Mouse (Mus musculus) stomach, postnatal 0 days (tissue): ENCODE measurements around the gene Unc5c. TPM values are rescaled to one million over a fixed set of nuclear protein-coding genes. Genes with fewer than 3 reads are reported as not detected.

Source experiments
- ATAC-seq: fragments of 200-750 bp; cut with Nextera tagmentation; 2 replicates; pipeline ENCODE4 v1.8.0; 2017; ENCODE audit not compliant: low FRiP score, low TSS enrichment
- DNase-seq: peaks from one replicate; pipeline ENCODE4 v3.0.0-alpha.2; 2016; ENCODE audit warnings: low spot score
- H3K27ac ChIP-seq: fragments of 300-500 bp; sonication (generic); replicated peaks from 2 replicates; pipeline ENCODE4 v1.5.1; 2014; ENCODE audit warnings: mild to moderate bottlenecking, control low read depth
- H3K27me3 ChIP-seq: fragments of 300-500 bp; sonication (generic); 2 replicates; pipeline ENCODE4 v1.6.1; 2014; ENCODE audit warnings: low read length; ENCODE audit not compliant: control insufficient read depth, insufficient read depth
- H3K36me3 ChIP-seq: fragments of 300-500 bp; sonication (generic); 2 replicates; pipeline ENCODE4 v1.6.1; 2014; ENCODE audit warnings: low read length, mixed read lengths; ENCODE audit not compliant: control insufficient read depth, insufficient read depth
- H3K4me1 ChIP-seq: fragments of 300-500 bp; sonication (generic); replicated peaks from 2 replicates; pipeline ENCODE4 v1.6.1; 2014; ENCODE audit warnings: antibody characterized with exemption; ENCODE audit not compliant: control insufficient read depth, insufficient read depth
- H3K4me2 ChIP-seq: fragments of 300-500 bp; sonication (generic); replicated peaks from 2 replicates; pipeline ENCODE4 v1.6.1; 2014; ENCODE audit warnings: low read depth, mild to moderate bottlenecking, control low read depth, moderate library complexity
- H3K4me3 ChIP-seq: fragments of 300-500 bp; sonication (generic); 2 replicates; pipeline ENCODE4 v1.5.1; 2014; ENCODE audit warnings: low read depth, low read length, control low read depth
- H3K9ac ChIP-seq: fragments of 300-500 bp; sonication (generic); 2 replicates; pipeline ENCODE4 v1.6.1; 2014; ENCODE audit warnings: mild to moderate bottlenecking, low read length, control low read depth, mixed read lengths
- H3K9me3 ChIP-seq: fragments of 300-500 bp; sonication (generic); 2 replicates; pipeline ENCODE4 v1.6.1; 2016; ENCODE audit warnings: low read length; ENCODE audit not compliant: control insufficient read depth
- CTCF ChIP-seq: IDR thresholded peaks from 2 replicates; pipeline ENCODE4 v1.5.1; 2016; ENCODE audit warnings: antibody characterized with exemption, low read depth, mild to moderate bottlenecking, moderate library complexity
- EP300 ChIP-seq: optimal IDR thresholded peaks from 2 replicates; pipeline ENCODE3; 2016; ENCODE audit warnings: antibody characterized with exemption
- WGBS: fragments of 180-500 bp; shearing (Covaris S2); extraction: QIAGEN DNeasy Blood & Tissue Kit; methylation state at CpG from one replicate; pipeline ENCODE4 v1.1.7; 2014; 5-methylcytosine and 5-hydroxymethylcytosine counted together
- polyA plus RNA-seq: library from polyadenylated mRNA; unstranded; fragments of >200 nt; fragmentation: Nextera tagmentation; extraction: Ambion mirVana; gene quantifications from 2 replicates; pipeline ENCODE4 v1.2.1, GENCODE M21; 2015

Gene Unc5c
- polyA plus RNA-seq, 1 experiment from 2014 or later = 2.0 TPM

DNA sequence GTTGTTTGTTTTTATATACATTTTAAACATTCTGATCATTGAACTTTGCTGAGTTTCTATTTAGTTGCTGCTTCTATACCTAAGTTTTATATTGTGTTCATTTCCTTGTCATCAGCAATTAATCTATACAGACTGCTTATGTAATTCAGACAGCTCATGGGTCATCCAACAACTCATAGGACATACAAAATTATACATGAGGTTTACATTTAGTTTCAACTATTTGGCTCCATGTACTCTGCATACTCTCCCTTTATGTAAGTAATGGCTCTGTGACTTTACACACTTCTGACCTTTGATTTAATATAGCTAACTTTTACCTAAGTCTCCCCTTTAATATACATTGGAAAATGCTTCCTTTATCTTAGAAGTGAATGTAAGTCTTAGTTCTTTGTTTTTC is 332.4 kb downstream of the Unc5c start:
- ATAC-seq (no peak), DNase-seq (no peak)
- H3K4me2 ChIP-seq = no peak overlapping the region
- H3K27me3 ChIP-seq = no peaks in the 10 kb centered on the region
- H3K9ac ChIP-seq = no peak overlapping the region
- no peak overlapping the region for H3K27ac ChIP-seq
- H3K4me3 ChIP-seq = no peak overlapping the region
- TF ChIP-seq CTCF = no peak
- no peak for TF ChIP-seq EP300
- no peaks in the 10 kb centered on the region for H3K9me3 ChIP-seq
- H3K36me3 ChIP-seq = no peaks in the 10 kb centered on the region
- no peaks in the 10 kb centered on the region for H3K4me1 ChIP-seq

DNA sequence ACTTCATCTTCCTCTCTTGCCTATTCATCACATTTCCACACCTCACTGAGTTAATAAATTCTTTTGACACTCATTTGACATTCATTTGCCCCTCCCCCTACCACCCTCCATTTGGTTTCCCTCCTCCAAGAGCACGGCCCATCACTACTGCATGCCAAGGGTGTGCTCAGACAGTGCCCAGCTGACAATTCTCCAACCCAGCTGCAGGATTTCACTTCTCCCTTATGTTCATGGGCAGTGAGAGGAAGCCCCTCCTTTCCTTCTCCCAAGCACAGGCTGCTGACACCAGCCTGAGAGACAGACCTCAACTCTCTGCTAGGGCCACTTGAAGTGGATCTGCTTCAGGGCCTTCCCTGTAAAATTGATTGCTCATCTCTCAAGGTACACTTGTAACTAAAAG is 332.8 kb downstream of the Unc5c start:
- Histone ChIP-seq H3K27me3 (no peaks in the 10 kb centered on the region), H3K9ac (no peak overlapping the region), H3K4me3 (no peak overlapping the region), H3K4me2 (no peak overlapping the region), H3K27ac (no peak overlapping the region), H3K4me1 (no peaks in the 10 kb centered on the region), H3K36me3 (no peaks in the 10 kb centered on the region), H3K9me3 (no peaks in the 10 kb centered on the region)
- DNase-seq (no peak), ATAC-seq (no peak)
- no peak for TF ChIP-seq EP300
- no peak for TF ChIP-seq CTCF
- 11% methylated on average over 1 of the region's 1 CpGs for WGBS

DNA sequence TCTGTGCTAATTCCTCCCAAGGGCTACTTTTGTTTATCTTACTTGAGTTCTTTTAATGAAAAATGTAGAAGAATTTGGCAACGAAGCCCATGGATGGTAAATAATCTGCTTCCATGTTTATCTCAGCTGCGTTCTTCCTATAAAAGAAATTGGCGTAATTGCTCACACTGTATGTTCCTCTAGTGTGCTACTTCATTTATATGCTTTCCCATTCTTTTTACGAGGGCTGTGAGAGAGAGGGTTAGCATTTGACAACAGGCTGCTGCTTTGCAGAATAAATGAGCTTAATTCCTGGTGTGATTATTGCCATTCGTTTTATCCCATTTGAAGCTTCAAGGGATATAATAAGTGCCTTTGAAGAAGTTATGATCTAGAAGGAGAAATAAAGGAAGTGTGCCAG is 339.1 kb downstream of the Unc5c start:
- Histone ChIP-seq H3K4me1 (no peaks in the 10 kb centered on the region), H3K4me3 (no peak overlapping the region), H3K4me2 (no peak overlapping the region), H3K36me3 (no peaks in the 10 kb centered on the region), H3K27ac (no peak overlapping the region), H3K9me3 (no peaks in the 10 kb centered on the region), H3K9ac (no peak overlapping the region), H3K27me3 (no peaks in the 10 kb centered on the region)
- WGBS = 60% methylated on average over 5 of the region's 5 CpGs
- ATAC-seq (no peak), DNase-seq (no peak)
- TF ChIP-seq EP300 (no peak), CTCF (no peak)

DNA sequence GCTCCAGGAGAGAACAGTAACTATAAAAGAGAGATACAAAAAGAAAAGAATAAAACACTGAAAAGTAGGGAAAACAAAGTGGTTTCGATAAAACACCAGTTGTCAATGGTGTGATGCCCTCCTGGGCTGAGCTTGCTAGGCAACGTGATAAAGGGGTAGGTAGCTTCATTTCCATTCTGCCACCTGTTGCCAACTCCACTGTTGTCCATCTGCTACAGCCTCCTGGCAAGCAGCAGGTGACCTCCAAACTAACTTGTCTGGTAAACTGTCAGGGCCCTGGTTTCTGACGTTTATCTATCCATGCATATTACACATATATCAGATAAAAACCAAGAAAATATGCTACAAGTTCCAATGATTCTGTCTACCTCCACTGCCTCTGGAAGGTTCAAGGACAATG is 344.6 kb downstream of the Unc5c start:
- H3K27ac ChIP-seq = no peak overlapping the region
- no peak overlapping the region for H3K4me2 ChIP-seq
- no peaks in the 10 kb centered on the region for H3K27me3 ChIP-seq
- H3K9ac ChIP-seq = no peak overlapping the region
- no peak for TF ChIP-seq CTCF
- no peak for TF ChIP-seq EP300
- H3K36me3 ChIP-seq = no peaks in the 10 kb centered on the region
- no peaks in the 10 kb centered on the region for H3K4me1 ChIP-seq
- DNase-seq (no peak), ATAC-seq (no peak)
- H3K9me3 ChIP-seq = no peaks in the 10 kb centered on the region
- no peak overlapping the region for H3K4me3 ChIP-seq
- WGBS = 73% methylated on average over 3 of the region's 3 CpGs

DNA sequence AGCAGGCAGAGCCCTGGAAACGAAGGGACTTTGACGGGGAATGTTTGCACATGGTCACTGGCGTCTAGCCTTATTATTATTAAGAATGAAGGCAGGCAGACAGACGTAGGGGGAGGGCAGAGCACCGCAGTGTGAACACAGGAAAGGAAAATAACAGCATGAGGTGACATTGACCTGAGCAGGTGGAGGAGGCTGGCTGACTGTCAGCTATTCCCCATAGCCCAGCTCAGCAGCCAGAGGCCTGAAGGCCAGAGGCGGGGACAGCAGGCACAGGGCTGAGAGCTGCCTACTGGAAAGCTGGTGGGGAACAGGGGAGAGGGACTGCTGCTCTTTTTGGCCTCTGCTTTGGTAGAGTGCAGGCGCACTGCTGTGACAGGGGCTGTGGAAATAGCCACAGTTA is 345.9 kb downstream of the Unc5c start:
- H3K27ac ChIP-seq = no peak overlapping the region
- no peak overlapping the region for H3K9ac ChIP-seq
- no peak for DNase-seq
- H3K36me3 ChIP-seq = no peaks in the 10 kb centered on the region
- 52% methylated on average over 7 of the region's 7 CpGs for WGBS
- H3K4me1 ChIP-seq = no peaks in the 10 kb centered on the region
- no peak overlapping the region for H3K4me3 ChIP-seq
- no peak for TF ChIP-seq CTCF
- TF ChIP-seq EP300 = no peak
- H3K4me2 ChIP-seq = no peak overlapping the region
- no peaks in the 10 kb centered on the region for H3K27me3 ChIP-seq
- H3K9me3 ChIP-seq = no peaks in the 10 kb centered on the region
- ATAC-seq = no peak

DNA sequence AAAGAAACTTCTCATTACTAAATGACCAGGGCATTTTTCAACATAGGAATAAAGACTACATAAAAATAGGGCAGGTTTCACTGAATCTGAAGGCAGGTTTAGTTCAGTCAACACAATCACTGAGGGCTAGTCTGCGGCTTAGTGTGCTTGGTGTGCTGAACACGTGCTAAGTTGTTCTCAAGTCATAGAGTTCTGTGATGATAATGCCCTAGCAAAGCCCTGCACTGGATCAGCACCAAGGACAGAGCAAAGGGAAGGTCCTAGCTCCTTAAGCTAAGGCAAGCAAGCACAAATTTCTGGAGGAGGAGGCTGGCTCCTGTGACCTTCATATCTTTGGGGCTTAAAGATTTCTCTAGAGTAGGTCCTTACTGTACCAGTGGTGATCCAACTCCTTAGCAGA is 346.3 kb downstream of the Unc5c start:
- no peaks in the 10 kb centered on the region for H3K36me3 ChIP-seq
- peak; percentile 57 for DNase-seq
- no peak overlapping the region for H3K27ac ChIP-seq
- WGBS = 23% methylated on average over 2 of the region's 2 CpGs
- H3K9me3 ChIP-seq = no peaks in the 10 kb centered on the region
- no peak overlapping the region for H3K9ac ChIP-seq
- no peaks in the 10 kb centered on the region for H3K27me3 ChIP-seq
- no peaks in the 10 kb centered on the region for H3K4me1 ChIP-seq
- H3K4me2 ChIP-seq = no peak overlapping the region
- TF ChIP-seq CTCF (no peak), EP300 (no peak)
- no peak overlapping the region for H3K4me3 ChIP-seq
- ATAC-seq = no peak
